Mouse (Mus musculus) right cerebral cortex, postnatal 4 days (tissue): ENCODE data around the gene Lama2.
A peak's percentile ranks its signal among the peaks of the same experiment; 100 is the strongest.

Source experiments
- DNase-seq: peaks from one replicate; pipeline ENCODE4 v3.0.0-alpha.2; 2022

Lama2 gene

GRCm38 (mm10) chr10:27174271-27174670 is 445.3 kb downstream of the Lama2 start:
- DNase-seq: no peak

- no peak for DNase-seq
Observed at GRCm38 (mm10) chr10:27164738-27165137, 454.8 kb downstream of the Lama2 start.

- no peak for DNase-seq
Observed at GRCm38 (mm10) chr10:27162364-27162763, 457.2 kb downstream of the Lama2 start.

DNA sequence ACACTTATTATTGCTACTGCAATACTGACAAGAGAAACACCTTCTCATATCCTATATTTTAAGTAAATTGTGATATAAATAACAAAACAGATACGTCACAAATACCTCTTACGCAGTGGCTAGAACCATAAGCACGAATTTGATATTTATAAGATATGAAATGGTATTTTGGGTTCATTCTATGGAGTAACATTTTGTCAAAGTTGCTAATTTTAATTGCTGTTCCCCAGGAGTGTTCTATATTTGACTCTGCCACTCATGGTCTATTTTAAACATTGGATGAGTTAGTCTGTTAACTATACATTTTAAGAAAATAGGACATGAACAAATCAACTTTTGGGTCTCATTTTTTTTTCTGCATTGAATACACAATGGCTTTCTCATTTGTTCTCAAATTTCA is 469.3 kb downstream of the Lama2 start:
- no peak for DNase-seq

GRCm38 (mm10) chr10:27140422-27140821 is 479.1 kb downstream of the Lama2 start:
- DNase-seq: no peak

DNA sequence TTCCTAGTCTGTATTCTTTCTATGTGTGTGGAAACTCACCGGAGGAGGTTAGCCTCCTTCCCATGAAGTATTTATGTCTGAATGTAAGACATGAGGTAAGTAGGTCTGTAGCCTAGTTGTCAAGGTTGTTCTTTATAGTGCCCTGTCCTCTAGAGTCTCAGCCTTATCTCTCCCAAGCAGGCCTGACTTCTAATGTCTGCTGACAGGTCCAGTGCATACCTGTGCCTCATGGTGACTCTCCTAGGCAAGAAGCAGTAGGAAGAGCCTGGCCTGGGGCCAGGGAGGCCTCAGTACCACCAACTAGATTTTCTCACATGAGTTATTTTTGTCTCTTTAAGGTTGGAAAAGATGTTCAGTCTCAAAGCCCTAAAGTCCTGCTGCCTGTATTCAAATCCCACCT is 483.8 kb downstream of the Lama2 start:
- no peak for DNase-seq

DNA sequence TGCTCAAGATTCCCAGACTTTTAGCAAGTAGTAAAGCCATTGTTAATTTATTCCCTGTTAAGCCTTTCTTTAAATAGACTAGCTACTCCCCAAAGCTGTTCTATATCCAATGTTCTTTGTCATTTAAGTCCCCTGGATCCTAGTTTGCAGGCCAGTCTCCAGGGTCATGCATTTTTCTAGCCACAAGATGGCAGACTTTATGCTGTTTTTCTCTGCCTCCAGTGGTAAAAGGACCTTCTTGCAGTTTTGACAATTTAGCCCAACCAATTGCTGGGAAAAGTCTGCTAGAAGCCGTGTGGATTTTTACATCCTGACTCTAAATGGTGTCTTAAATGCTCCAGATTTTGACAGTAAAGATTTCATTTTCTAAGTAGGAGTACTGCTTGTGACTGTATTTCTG is 486.4 kb downstream of the Lama2 start:
- DNase-seq: peak; percentile 44

GRCm38 (mm10) chr10:27127454-27127853 is 492.1 kb downstream of the Lama2 start:
- DNase-seq: peak; percentile 10

GRCm38 (mm10) chr10:27123763-27124162 is 495.8 kb downstream of the Lama2 start:
- no peak for DNase-seq

GRCm38 (mm10) chr10:27117815-27118214 is 501.7 kb downstream of the Lama2 start:
- no peak for DNase-seq

DNA sequence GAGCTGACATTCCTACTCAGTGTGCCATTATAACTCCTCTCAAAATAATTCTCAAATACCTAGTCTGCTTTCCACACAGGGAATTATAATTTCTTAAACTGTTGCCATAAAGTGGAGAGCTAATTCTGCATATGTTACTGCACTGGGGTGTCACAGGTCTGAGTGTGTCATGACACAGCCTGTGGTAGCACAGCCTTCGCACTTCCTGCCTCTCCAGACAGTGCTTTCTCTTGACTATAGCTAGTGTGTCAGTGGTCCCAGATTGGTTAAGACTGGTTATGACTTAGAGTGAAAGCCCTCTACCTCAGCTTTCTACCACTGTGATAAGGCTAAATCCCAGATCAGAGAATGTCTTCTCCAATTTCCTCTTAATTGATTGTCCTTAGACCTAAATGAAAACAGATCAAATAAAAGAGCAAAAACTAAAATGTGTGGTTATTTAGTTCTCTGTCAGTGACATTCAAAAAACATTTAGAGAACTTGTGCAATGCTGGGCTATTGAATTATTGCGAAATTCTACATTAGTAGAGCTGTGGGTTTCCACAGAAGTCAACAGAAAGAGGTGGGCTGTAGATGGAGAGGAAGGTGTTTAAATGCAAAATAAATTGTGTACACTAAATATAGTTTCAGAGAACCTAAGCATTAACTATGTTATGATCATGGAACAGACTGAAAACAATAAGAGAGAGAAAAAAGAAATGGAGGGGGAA is 502.5 kb downstream of the Lama2 start:
- no peak for DNase-seq

DNA sequence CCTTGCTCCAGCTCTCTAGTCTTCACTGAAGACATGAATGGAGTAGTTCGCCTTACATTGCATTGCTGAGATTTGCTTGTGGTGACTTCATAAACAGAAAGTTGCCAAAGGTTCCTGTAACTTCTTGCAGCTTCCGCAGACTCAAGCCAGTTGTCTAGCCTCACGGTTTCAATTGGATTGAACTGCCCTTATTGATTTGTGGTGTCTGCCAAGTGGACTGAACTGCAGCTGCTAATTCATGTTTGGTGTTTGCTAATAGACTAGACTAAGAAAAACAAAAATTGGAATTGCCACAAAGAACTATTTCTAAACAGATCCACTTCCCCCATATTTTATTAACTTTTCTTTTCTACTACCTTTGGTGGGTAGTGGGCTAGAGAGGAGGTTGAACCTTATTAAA is 505.4 kb downstream of the Lama2 start:
- no peak for DNase-seq

DNA sequence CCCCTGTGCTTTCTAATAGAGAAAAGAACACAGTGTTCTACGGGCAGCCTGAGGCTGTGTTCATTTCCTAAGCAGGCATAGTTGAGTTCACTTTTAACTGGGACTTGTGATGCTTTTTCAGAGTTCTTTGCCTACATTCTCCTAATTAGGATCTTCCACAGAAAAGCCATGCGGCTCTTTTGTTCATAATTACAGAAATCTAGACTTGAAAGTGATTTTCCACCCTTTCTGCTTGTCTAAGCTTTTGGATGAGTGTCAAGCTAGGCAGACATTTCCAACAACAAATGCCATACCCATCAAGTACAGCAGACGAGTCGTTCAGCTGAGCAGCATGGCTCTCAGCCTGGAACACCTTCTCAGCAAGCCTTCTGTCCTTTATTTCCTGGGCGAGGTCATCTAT is 515.7 kb downstream of the Lama2 start:
- peak; percentile 12 for DNase-seq

GRCm38 (mm10) chr10:27101800-27102353 is 517.7 kb downstream of the Lama2 start:
- no peak for DNase-seq

DNA sequence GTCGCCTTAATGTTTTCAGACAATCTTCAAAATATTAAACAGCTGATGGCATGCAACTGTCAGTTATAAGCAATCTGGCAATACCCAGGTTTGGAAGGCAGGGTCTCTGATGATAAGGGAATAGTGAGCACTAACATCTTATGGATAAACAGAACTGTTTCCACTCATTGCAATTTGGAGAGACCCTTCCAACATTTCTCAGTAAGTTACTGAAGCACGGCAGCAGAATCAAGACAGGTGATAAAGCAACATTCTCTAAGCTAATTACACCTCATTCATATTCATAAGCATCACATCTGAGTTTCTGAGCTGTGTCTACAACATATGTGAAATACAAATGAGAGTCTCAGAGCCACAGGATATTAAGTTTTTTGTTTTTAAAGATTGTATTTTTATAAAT is 542.4 kb downstream of the Lama2 start:
- no peak for DNase-seq

- no peak for DNase-seq
Observed at GRCm38 (mm10) chr10:27068794-27069435, 550.6 kb downstream of the Lama2 start.

DNA sequence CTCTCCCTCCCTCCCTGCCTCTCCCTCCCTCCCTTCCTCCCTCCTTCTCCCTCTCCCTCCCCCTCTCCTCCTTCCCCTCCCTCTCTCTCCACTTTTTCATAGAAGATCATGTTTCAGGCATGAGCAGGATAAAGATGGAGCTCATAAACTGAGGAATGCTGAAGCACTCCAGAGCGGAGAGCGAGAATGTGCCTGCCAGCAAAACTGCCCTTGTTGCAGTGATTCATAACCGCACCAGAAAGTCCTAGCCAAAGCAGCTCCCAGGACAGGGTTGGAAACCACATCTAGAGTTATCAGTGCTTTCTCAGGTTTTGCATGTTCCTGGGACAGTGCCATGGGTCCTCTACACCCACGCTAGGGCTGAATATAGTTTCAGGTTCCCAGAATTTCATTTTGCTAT is 555.9 kb downstream of the Lama2 start:
- no peak for DNase-seq

- DNase-seq: no peak
Observed at GRCm38 (mm10) chr10:27054488-27054887, 565.1 kb downstream of the Lama2 start.

DNA sequence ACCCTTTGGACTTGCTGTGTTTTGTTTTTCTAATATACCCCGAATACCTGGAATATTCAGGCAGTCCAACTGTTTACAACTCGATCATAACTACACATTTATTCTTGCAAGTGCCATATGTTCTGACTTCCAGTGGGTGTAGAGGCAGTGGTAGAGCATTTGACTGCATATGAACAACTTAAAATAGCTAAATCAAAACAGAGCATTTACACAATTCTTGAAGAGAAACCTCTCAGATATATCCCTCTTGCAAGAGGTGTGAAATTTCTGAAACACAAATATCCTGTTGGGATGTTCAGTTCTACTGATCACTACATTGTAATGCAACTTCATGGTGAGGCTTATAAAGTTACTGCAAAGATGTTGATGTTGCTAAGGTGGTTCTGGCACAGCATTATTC is 572.4 kb downstream of the Lama2 start:
- DNase-seq: no peak

DNA sequence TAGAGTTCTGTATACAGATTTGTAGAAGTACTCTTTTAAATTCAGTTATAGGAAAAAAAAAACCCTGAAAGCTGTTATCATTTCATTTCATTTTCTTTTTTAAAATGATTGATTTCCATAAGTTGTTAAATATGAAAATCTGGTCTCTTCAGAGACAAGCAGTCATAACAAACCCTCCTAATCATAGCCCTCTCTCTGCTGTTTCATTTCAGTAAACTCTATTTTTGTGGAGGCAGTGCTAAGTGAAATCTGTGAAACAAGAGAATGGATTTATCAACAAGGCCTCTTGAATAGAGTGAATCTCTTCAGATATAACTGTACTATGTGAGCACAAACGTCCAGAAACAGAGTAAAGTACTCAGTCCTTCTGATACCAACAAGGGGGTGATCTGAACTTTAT is 577.7 kb downstream of the Lama2 start:
- no peak for DNase-seq

- no peak for DNase-seq
Observed at GRCm38 (mm10) chr10:27022707-27023106, 596.9 kb downstream of the Lama2 start.

DNA sequence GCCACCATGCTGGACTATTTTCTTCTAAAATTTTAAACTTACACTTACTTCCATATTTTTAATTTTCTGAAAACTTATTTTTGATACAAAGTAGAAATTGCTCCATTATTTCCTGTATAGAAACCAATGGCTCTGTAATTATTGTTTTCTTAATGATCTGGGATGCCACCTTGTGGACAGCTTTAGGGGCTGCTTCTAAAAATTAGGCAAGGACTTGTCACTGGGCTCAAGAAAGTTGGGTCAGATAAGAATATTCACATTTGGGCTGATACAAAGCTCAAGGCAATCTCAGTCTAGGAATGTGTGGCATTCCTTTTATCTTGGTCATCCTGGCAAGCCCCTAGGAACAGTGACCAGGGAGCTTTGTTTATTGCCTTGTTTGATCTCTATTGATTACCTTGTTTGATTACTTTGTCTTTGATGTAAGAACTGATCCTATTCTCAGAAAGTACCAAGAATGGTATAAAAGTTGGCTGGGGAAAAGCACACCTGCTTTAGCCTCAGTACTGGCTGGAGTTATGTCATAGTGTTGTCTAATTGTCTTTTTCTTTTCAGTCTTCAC is 606.7 kb downstream of the Lama2 start:
- DNase-seq: no peak

- DNase-seq: no peak
Observed at GRCm38 (mm10) chr10:27007364-27007763, 612.2 kb downstream of the Lama2 start.

DNA sequence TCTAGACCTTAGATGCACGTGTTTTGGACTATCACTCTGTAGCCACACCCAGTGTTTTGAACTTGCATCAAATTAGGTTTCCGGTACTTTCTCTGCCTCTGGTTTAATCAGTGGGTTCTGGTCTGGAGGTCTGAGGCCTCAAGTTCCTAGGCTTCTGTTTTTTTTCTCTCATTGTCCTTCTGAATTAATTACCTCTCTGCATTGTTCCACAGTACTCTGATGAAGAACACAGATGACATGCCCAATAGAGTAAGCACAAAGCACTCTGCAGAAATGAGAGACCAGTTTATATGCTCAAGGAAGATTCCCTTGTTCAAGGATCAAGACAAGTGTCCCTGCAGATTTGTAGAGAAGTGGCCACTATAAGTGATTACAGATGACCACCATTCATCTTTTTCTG is 613.8 kb downstream of the Lama2 start:
- no peak for DNase-seq
